Mouse (Mus musculus): ENCODE measurements around the gene Cpeb3.
"Not testable (repeated sequence)": the region's sequence is repeated elsewhere in the genome, so short reads cannot be mapped to it uniquely, and the experiment has no call there.

Cpeb3 gene

DNA sequence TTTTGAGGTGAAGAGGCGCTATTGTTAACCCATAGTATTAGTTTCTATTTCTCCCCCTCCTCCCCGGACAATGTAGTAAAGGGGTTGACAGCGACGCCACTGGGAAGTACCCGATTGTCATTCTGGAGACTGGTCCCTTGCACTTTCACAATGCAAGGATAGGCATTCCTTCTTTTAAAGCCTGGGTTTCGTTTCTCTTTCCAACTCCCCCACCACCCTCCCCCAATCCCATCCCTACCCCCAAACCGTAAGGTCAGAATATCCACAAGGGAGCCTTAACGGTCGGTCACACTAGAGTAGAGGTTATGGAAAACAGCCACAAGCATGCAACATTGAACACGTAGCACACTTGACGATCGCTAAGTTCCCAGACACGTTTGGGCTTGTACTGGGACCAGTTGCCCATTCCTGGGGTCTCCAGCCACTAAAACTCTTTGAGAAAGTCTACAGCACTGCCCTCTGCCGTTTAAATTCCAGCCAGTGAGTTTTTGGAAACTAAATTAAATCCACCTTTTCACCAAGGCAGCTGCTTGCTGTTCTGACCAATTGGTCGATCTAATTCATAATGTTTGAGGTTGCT, at the start of gene Cpeb3:
TSS of gene Cpeb3 (minus strand) at position 426 of the 580 bp plus-strand sequence.
- DNase-seq, result peak; percentile 60

DNA sequence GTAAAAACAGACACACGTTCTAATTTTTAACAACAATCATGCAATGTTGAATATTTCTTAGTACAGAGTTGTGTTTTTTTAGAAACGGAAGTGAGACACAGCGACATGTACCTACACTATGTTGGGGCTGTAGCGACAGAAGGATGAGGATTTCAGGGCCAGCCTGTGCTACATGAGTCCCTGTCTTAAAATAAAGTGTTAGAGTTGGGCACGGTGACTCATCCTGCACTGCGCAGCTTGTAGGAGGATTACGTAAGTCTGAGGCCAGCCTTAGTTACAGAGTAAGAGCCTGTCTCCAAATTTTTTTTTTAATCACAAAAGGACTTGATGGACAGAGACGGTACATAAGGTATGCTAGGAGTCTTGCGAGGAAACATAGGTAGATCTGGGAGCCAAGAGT, 46.9 kb upstream of the Cpeb3 start:
- no peak for DNase-seq

DNA sequence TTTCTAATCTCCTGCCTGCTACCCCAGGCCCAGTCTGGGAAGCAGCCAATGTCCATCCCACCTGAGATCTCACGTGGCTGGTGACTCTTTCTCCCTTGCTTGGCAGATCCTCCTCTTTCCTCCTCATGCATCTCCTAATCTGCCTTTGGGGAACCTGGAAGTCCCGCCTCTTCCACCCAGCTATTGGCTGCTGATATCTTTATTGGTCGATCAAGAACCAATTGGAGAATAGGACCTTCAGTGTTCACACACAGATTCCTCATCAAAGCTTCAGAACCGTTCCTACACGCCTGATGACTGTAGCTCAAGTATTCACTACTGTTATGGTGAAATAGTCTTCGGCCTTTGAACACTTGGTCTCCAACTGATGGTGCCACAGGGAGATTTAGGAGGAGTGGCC, 43.7 kb upstream of the Cpeb3 start:
- no peak for DNase-seq

DNA sequence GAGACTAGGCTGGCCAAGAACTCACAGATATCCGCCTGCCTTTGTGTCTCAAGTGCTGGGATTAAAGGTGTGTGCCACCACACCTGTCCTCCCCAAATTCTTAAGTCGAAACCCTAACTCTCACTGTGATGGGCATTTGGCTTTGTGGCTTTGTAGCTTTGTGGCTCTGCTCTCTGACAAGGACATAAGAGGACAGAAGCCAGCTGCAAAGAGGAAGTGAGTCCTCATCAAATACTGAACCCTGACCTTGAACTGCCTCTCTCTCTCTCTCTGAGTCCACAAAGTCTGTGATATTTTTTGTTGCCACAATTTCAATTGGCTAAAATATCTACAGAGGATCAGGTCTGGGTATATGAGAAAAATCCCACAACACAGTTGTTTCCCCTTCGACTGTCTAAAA, 39.8 kb upstream of the Cpeb3 start:
- no peak for DNase-seq

DNA sequence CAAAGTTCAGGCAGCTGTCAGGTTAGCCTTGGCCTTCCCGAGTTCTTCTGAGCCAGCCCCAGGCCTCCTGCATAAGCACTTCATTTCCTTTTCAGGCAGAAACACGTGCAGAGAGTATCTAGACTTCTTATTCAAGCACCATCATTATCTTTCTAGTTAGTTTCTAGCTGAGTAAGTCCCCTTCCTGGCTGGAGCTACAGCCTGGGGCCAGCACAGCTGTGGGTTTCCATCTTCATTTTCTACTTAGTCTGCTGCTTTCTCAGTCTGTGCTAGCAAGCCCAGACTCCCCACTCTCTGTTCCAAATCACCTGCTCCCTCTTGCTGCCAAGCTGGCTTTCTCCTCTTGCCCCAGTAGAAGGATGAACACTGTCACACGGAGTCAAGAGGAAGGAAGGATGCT, 38.5 kb upstream of the Cpeb3 start:
- DNase-seq, result no peak

DNA sequence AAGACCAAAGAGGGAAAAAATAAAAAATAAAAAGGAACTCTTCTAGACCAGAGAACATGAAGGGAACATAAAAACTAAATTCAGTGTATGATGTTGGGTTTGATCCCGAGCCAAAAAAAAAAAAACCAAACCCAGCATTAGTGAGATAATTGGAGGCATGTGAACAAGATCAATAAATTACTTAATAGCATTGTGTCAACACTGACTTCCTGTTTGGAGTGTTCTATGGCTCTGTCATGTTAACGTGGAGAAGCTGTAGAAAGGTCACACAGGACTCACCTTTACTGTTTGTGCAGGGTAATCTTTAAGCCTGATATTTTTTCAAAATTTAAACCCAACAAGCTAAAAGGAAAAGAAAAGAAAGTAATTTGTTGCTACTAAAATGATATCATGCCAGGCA, 34.3 kb upstream of the Cpeb3 start:
- no peak for DNase-seq

DNA sequence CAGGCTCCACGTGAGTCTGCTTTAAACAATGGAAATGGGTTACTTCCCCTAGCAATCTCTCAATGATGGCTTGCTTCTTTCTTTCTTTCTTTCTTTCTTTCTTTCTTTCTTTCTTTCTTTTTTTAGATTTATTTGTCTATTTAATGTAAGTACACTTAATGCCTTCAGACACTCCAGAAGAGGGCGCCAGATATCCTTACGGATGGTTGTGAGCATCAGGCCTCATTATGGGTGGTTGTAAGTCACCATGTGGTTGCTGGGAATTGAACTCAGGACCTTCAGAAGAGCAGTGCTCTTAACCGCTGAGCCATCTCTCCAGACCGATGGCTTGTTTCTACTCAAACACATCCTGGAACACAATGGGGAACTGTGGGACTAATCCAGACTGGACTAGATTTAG, 32.8 kb upstream of the Cpeb3 start:
- no peak for DNase-seq

DNA sequence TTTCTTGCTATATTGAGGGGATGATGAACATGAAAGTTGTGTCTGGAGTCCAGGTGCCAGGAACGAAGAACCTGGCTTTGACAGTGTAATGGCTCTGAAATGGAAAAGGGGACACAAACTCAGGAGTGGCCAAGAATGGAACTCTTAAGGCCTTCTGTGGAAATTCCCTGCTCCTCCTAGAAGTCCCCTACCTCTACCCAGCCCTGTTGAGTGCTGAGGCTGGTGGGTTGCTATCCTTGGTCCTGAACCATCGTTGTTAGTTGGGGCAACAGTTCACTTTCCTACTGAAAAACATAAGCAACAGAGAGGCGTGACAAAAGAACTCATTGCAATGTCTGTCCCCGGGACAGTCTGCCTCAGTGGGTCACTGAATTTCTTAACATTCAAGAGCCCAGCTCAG, 30.7 kb upstream of the Cpeb3 start:
- peak; percentile 48 for DNase-seq

DNA sequence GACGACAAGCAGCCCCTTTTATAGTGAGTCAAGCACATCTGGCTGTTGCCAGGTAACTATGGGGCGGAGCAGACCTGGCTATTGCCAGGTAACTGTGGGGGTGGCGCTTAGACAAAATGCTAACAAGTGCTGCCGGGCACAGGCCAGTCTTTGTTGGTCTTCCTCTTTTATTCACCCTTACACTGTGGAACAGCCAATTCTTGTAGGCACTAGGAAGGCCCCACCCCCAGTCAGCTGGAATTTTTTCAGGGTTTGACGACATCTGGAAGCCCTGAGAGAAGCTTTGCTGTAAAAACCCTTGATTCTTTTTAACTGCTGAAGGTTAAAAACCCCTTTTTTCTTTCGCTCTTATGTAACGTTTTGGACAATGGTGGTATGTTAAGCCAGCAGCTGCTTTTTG, 30.2 kb upstream of the Cpeb3 start:
- DNase-seq, result no peak

DNA sequence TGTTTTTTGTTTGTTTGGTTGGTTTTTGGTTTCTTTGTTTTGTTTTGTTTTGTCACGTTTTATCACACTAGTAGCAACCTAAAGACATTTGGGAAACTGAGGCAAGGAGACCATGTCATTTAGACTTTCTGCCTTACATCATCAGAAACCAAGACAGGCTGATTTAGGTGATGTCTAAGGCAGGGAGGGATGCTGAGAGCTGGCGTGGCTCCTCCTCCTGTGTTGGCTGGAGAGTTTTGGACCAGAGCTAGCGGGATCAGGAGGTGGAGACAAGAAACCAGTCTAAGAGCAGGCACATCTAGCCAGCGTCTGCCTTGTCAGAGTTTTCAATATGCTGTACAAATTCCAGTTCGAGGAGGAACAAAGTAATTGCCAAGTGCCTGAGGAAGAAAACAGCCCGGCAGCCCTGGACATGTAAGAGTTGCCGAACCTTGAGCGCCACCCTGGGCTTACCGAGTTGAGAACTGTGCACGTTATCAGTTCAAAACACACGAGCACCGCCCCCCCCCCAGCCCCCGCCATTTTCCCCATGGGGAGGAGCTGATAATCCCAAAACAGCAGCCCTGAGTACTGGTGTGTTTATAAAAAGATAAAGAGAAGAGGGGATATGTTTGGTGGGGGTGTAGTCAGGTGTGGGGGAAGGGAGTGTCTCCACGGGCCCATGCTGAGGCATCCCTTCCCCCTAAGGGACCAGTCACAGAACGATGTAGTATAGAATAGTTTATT, 29.5 kb upstream of the Cpeb3 start:
- no peak for DNase-seq

DNA sequence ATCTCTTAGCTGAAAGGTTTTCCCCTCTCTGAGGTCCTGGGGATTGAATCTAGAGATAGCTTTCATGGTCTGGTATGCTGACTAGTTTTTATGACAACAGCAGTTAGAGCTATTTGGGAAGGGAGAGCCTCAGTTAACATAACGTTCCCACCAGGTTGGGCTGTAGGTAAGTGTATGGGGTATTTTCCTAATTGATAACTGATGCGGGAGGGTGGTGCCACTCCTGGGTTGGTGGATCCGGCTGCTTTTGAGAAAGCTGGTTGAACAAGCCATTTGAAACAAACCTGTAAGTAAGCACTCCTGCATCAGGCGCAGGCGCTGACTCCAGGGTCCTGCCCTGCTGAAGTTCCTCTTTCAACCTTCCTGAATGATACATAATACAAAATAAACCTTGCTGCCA, 28.9 kb upstream of the Cpeb3 start:
- DNase-seq, result no peak

DNA sequence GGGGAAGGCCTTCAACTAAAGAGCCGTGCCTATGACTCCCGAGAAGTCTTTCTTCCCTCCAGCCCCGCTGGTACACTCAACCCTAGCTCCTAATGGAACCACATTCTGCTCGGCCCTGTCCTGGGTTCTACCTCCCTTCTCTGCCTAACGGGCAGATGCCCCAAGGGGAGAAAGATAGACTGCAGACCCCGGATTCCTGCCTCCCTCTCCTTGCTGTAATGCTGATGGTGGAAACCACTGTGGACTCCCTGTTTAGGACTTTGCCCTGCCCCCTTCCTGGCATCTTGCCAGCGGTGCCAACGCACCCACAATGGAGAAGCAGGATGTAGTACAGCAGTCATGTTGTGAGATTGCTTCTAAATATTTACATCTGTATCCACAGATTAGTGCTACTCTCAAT, 27.4 kb upstream of the Cpeb3 start:
- DNase-seq, result peak; percentile 30

DNA sequence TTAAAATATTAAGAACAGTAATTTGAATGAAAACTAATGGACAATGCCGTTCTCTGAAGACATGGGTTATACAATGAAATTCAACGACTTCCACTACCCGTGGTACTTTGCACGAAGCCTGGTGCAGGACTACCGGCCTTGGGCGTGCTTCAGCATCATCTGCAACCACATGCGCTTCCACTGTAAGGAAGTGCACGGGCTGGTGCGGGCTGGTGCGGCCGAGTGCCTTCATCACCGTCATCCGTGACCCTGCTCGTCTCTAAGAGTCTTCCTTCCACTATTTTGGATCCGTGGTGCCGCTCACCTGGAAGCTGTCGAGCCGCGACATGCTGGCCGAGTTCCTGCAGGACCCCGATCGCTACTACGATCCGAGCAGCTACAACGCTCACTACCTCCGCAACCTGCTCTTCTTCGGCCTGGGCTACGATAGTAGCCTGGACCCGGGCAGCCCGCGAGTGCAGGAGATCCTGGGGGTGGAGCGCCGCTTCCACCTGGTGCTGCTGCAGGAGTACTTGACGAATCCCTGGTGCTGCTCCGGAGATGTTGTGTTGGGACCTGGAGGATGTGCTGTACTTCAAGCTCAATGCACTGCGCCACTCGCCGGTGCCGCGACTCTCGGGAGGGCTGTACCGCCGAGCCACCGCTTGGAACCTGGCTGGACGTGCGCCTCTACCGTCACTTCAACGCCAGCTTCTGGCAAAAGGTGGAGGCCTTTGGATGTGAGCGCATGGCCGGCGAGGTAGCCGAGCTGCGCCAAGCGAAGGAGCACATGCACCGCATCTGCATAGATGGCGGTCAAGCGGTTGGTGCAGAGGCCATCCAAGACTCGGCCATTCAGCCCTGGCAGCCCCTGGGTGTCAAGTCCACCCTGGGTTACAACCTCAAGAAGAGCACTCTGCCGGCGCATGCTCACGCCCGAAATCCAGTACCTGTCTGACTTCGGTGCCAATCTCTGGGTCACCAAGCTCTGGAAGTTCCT, 25.4 kb upstream of the Cpeb3 start:
- DNase-seq, result peak; percentile 55

DNA sequence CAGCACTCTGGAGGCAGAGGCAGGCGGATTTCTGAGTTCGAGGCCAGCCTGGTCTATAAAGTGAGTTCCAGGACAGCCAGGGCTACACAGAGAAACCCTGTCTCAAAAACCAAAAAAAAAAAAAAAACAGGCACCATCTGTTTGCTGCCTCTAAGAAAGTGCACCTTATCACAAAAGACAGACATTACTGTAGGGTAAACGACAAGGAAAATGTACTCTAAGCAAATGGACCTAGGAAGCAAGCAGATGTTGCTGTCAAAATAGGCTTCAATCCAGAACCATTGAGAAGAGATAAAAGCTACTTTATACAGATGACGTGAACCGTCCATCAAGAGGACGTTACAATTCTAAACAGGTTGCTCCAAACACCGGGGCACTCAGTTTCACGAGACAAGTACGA, 24.2 kb upstream of the Cpeb3 start:
- DNase-seq, result not testable (repeated sequence)

DNA sequence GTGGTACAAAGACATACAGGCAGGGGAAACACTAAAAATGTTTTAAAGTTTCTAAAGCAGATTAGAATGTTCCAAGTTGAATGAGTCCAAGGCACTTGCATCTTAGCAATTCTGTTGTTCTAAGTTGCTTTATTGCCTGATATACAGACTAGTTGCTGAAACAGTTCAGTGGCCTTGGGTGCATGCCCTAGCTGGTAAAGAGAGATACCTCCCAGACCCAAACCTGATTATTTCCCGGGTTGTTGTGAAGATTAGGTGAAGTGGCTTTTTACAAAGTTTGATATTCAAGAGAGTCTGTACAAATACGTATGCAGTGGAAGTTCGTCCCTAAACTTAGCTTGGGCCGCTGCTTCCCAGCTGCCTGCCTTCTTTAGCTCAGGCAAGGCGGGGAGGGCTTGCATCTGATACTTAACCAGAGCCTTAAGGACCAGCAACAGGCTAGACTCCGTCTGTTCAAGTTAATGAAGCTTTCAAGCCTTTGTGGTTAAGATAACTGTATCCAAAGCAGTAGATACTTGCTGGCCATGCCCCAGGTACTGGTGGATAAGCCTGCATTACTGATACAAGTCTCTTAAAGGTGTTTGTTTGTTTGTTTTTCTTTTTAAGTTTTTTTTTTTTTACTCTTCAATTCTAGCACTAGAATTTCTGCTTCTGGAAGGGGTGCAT, 16.9 kb upstream of the Cpeb3 start:
- no peak for DNase-seq

DNA sequence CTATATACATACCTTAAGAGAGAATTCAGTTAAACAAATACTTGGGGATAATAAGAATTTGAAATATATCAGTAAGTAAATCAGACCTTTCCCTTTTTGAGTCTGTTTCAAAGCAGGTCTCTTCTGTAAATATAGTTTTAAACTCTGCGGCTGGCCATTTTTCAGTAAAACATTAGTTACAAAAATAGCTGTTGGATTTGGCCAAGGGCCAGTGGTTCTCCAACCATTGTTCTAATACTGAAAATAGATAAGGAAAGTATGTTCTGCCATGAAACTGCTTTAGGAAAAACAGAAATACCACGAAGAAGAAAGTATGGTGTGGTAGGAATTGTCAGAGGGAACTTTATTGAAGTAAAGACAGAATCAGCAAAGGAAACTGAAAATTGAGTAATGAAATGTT, 6.3 kb upstream of the Cpeb3 start:
- no peak for DNase-seq

DNA sequence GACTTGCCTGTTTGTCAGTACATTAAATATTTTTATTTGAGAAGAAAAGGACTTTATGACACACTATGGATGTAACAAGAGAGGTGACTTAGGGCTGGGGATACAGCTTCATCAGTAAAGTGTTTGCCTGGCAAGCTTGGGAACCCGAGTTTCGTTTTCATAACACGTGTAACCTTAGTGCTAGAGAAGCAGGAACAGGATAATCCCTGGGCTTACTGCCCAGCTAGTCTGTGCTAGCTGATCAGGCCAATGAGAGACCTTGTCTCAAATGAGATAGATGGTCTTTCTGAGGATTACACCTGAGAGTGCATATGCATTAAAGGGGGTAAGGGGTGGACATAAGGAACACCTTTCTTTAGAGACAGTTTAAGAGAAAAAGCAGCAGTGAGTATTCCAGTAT, 3.0 kb upstream of the Cpeb3 start:
- DNase-seq, result no peak

DNA sequence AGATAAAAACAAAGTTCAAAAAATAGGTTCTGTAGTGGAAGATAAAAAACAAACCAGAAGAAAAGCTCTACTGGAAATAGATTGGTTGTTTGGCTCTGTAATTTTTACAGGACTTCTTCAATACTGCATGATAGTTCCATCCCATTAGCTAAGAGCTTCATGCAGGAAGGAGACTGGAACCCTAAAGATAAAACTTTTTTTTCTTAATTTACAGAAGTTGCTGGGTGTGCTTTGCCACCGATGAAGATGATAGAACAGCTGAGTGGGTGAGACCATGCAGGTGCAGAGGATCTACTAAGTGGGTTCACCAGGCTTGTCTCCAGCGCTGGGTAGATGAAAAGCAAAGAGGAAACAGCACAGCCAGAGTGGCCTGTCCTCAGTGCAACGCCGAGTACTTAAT, 2.1 kb upstream of the Cpeb3 start:
- DNase-seq, result no peak

DNA sequence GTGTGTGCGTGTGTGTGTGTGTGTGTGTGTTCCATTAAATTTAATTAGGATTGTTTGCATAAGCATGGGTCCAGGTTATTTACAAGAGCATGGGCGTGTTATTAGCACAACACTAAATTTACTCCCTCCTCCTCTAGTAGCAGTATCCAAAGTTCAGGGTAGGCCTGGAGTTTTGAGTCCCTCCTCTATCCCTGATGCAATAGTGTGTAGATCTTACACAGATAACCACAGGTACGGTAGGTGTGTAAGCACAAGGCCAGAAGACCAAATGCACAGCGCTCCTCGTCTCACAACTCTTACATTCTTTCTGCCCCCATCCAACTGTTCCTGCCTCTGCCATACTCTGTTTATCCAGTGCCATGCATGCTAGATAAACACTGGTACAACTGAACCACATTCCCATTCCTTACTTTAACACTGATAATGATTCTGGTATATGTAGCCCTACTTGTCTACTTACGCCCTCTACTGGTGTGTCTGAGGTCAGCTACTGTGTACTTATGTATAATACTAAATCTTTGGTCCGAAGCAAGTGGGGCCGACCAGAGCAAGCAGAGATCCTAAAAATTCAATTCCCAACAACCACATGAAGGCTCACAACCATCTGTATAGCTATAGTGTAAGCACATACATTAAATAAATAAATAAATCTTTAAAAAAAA, 1.2 kb upstream of the Cpeb3 start:
- DNase-seq, result peak; percentile 14

DNA sequence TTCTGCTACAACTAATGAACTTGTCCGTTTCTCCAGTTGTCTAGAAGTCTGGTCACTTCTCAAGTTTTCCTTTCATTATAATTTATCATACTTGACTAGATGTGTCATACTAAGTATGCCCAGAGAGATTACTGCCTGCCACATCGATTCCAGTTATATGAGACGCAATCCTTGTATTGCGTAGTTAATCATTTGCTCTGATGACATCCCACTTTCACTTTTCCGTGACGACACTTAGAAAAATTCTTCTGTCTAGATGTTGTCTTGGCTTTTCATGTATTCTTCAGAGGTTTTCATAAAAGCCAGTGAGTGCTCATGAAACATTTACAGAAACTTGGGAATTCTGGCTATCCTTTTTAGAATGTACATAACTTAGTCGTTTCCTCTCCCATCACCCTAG, 585 bp upstream of the Cpeb3 start:
- peak; percentile 5 for DNase-seq

DNA sequence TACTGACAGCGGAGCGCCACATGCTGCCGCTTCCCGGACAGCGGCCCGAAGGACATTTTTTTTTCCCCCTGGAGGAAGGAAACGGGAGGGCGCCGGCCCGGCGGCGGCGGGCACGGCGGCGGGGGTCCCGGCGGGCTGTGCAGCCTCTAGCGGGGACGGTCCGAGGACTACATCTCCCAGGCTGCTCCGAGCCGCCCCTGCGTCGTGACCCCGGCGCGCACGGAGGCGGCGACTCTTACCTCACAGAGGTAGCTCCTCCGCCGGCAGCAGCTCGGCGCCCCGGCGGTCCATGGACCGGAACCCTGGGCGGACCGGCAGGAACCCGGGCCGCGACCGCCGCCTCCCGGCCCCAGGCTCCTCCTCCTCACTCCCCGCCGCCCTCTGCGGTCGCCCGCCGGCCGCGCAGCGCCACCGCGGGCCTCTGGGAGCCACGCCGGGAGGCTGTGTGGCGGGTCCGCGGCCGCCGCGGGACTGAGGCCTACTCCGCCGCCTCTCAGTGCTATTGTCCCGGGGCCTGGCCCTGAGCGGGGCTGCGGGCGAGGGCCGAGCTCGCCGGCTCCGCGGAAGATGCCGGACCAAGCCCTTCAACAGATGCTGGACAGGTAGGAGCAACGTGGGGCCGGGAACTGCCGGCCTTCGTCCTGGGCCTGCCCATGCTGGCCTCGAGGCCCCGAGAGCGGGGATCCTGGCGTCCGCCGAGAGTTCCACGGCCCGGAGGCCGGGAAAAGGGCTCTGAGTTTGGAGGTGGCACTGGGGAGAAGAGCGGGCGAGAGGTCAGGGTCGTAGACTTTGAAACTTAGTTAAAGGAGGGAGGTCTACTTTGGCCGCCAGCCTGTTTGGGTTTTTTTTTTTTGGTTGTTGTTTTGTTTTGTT, 862 bp downstream of the Cpeb3 start, which contains the start of gene March5:
TSS of gene March5 (plus strand) at position 241 of the 873 bp plus-strand sequence.
- peak; percentile 93 for DNase-seq

All from retina, postnatal 1 day (tissue).